Mouse (Mus musculus): ENCODE results near the gene Phf5a. TPM values are rescaled to one million over a fixed set of nuclear protein-coding genes. Genes with fewer than 3 reads are reported as not detected.

Gene Phf5a
- total RNA-seq, 2 experiments from 2014 or later, result 62.7 to 71.2 TPM

DNA sequence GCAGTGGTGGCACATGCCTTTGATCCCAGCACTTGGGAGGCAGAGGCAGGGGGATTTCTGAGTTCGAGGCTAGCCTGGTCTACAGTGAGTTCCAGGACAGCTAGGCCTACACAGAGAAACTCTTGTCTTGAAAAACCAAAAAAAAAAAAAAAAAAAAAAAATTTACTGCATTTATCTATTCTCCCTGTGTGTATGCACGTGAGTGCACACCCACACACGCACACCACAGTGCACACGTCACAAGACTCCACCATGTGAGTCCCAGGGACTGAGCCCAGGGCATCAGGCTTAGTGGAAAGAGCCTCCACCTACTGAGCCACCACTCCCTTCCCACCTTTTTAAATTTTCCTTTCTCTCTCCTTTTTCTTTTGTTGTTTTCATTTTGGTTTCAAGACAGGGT, 41.2 kb downstream of the Phf5a start:
- no peak for DNase-seq (ENCODE audit: low spot score in 2 of 2)

DNA sequence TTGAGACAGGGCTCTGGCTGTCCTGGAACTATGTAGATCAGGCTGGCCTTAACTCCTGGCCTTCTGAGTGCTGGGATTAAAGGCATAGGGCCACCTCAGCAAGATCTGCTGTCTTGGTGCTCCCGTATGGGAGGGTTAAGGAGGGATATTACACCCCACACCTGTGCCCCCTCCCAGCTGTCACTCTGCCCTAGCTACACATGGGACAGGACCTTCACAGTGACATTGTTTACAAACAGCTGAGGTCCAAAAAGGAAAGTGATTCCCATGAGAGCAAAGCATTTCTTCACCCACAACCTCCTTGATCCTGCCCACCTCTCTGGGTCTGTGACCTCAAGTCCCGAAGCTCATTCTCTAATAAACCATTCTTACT, 42.5 kb downstream of the Phf5a start:
- no peak for DNase-seq (ENCODE audit: low spot score in 2 of 2)

GRCm38 (mm10) chr15:81828426-81829207, 43.1 kb downstream of the Phf5a start:
- DNase-seq (ENCODE audit: low spot score in 2 of 2), result no peak

- no peak for DNase-seq (ENCODE audit: low spot score in 2 of 2)
Observed at GRCm38 (mm10) chr15:81824832-81825231, 46.9 kb downstream of the Phf5a start.

DNA sequence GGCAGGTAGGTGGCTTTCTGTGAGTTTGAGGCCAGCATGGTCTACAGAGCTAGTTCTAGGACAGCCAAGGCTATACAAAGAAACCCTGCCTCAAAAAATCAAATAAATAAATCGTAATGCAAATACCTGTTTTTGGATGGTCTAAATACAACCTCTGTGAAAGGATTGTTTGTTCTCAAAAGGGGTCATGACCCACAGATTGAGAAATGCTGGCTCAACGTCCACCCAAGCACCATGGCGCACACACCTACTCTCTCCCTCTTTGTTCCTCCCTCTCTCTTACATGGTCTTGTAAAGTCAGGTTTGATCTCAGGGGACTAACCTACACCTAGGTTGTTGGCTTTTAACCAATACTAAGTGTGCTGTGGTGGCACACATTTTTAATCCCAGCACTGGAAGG, 49.1 kb downstream of the Phf5a start:
- DNase-seq (ENCODE audit: low spot score in 2 of 2), result no peak

DNA sequence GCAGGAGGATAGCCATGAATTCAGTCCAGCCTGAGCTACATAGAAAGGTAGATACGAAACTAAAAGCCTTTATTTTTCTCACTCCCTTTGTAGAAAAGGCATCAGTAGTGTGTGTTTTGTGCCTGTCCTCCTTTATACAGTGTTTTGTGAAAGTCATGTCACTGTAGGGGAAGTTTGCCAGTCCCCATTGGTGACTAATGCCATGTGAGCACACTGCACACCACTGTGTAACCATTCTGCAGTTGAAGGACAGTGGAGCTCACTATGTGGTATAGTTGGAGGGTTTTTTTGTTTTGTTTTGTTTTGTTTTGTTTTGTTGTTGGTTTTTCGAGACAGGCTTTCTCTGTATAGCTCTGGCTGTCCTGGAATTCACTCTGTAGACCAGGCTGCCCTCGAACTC, 53.3 kb downstream of the Phf5a start:
- DNase-seq (ENCODE audit: low spot score in 2 of 2), result no peak

GRCm38 (mm10) chr15:81814716-81815370, 56.9 kb downstream of the Phf5a start:
- no peak for DNase-seq (ENCODE audit: low spot score in 2 of 2)

Other genes with a start within 250 kb of the Phf5a start
- gene L3mbtl2, start 208.0 kb downstream of the Phf5a start, total RNA-seq (2021), result 10 to 100 TPM; 22.7 to 23.6 TPM
- gene Chadl, start 174.6 kb downstream of the Phf5a start, total RNA-seq (2021), result 1 to 10 TPM; 3.9 to 4.3 TPM
- gene Zc3h7b, start 126.9 kb downstream of the Phf5a start, total RNA-seq (2021), result 10 to 100 TPM; 94.6 to 98.5 TPM
- 10 to 100 TPM; 53.6 to 62.6 TPM for gene Rangap1, start 126.4 kb downstream of the Phf5a start, total RNA-seq (2021)
- gene Tef, start 69.5 kb downstream of the Phf5a start, total RNA-seq (2021), result 10 to 100 TPM; 84.6 to 86.1 TPM
- gene Tob2, start 13.1 kb downstream of the Phf5a start, total RNA-seq (2021), result 10 to 100 TPM; 66.2 to 67.2 TPM
- gene Aco2, start 398 bp upstream of the Phf5a start, total RNA-seq (2021), result 100 to 1,000 TPM; 498 to 540 TPM
- 10 to 100 TPM; 25.3 to 27.9 TPM for gene Polr3h, start 54.3 kb upstream of the Phf5a start, total RNA-seq (2021)
- gene Csdc2, start 64.8 kb upstream of the Phf5a start, total RNA-seq (2021), result 10 to 100 TPM; 52.8 to 55.7 TPM
- gene Pmm1, start 89.0 kb upstream of the Phf5a start, total RNA-seq (2021), result 100 to 1,000 TPM in 1 of 2 experiments, 10 to 100 TPM in 1; 94.6 to 101 TPM
- gene 1700029P11Rik, start 108.6 kb upstream of the Phf5a start, total RNA-seq (2021), result not detected
- 10 to 100 TPM; 89.4 to 92.6 TPM for gene Xrcc6, start 115.9 kb upstream of the Phf5a start, total RNA-seq (2021)
- 10 to 100 TPM; 83.6 to 95.1 TPM for gene Desi1, start 162.0 kb upstream of the Phf5a start, total RNA-seq (2021)
- 100 to 1,000 TPM in 1 of 2 experiments, 10 to 100 TPM in 1; 92.5 to 102 TPM for gene Snu13, start 175.7 kb upstream of the Phf5a start, total RNA-seq (2021)
- not detected for gene 4930407I10Rik, start 187.2 kb upstream of the Phf5a start, total RNA-seq (2021)
- 1 to 10 TPM; 3.5 to 3.8 TPM for gene Mei1, start 198.1 kb upstream of the Phf5a start, total RNA-seq (2021)

Data from adrenal gland, postnatal 4 days (tissue).